Mouse (Mus musculus): Measurements from ENCODE around the gene Fam241b.

DNA sequence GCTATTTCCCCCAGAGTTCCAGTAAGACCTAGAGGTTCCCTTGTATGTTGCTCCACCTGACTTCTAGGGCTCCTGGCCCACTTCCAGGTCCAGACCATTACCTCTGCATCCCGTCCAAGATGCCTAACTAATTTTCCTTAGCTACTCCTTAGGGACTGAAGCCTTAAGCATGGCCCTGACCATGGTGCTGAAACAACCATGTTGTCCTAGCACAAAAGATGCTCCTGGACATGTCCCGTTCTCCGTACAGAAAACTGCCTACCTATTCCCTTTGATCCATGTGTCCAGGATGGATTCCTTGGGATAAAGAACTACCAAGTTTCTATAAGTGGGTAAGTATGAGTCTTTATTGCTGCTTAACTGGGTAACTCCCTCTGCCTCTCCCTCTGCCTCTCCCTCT lies 5.7 kb downstream of the Fam241b start:
- TF ChIP-seq CHD2 (IDR thresholded peaks at IDR 0.05; ENCODE audit: low read depth, low read length) (no peak), HCFC1 (IDR thresholded peaks at IDR 0.05; ENCODE audit: borderline replicate concordance, insufficient read depth, low read length) (no peak), ZC3H11A (IDR thresholded peaks at IDR 0.05; ENCODE audit: borderline replicate concordance, low read depth, low read length) (no peak), ZNF384 (IDR thresholded peaks at IDR 0.05; ENCODE audit: low read depth, low read length) (no peak)

Data from ES-E14 (cell line).